Mouse (Mus musculus): ENCODE data around the gene Gm42742. TPM values are rescaled to one million over a fixed set of nuclear protein-coding genes. Genes with fewer than 3 reads are reported as not detected.

The Gm42742 gene
- polyA plus RNA-seq, 1 experiment: 103 TPM

DNA sequence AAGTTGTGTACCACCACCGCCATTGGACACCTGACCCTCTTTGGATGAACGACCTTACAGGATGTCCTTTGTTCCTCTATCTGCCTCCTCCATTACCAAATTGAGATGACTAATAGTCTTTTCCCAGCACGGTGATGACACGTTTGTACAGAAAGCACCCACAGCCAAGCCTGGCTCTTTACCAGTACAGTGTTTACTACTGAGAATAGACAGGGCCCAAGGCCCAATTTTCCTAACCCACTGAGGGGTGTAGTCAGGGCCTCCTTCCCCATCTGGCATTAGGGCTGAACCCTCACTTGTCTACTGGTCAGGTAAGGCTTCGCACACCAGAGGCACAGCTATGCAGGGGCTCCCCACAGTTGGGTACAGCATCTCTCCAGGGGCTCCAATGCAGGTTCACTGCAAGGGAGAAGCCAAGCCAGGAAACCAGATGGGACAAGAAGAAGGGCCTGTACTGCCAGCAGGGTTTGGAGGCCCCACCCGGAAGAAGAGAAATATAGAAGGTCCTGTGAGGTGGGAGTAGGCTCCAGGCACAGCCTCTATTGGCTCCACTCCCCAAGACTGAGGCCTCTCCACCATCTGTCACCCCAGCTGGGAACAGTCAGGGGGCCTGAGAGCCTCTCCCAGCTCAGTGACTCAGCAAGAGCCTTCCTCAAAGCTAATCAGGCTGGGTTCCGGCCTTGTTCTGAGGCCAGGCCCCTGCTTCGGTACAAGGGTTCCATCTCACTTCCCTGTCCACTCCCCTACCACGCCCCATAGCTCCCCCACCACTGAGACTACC, 12.5 kb downstream of the Gm42742 start:
- H3K36me3 ChIP-seq (ENCODE audit: control insufficient read depth, insufficient read depth, low read length): no peaks in the 10 kb centered on the region
- H3K27ac ChIP-seq (ENCODE audit: control insufficient read depth, insufficient read depth, low read length): no peak overlapping the region
- 59% methylated on average over 9 of the region's 9 CpGs for WGBS
- H3K4me3 ChIP-seq (ENCODE audit: control insufficient read depth, insufficient read depth, low read length): no peak overlapping the region
- DNase-seq: no peak
- no peaks in the 10 kb centered on the region for H3K27me3 ChIP-seq (ENCODE audit: control insufficient read depth, insufficient read depth, low read length)
- no peak for TF ChIP-seq POLR2A (IDR thresholded peaks at IDR 0.05; ENCODE audit: control insufficient read depth, extremely low read depth, insufficient read depth, low read length, poor library complexity)
- TF ChIP-seq CTCF (IDR thresholded peaks at IDR 0.05; ENCODE audit: borderline replicate concordance, control insufficient read depth, extremely low read depth, insufficient read depth, low read length, poor library complexity): no peak
- H3K4me1 ChIP-seq (replicated peaks; ENCODE audit: control insufficient read depth, insufficient read depth, low read length): peaks cover 9% of the 10 kb centered on the region

DNA sequence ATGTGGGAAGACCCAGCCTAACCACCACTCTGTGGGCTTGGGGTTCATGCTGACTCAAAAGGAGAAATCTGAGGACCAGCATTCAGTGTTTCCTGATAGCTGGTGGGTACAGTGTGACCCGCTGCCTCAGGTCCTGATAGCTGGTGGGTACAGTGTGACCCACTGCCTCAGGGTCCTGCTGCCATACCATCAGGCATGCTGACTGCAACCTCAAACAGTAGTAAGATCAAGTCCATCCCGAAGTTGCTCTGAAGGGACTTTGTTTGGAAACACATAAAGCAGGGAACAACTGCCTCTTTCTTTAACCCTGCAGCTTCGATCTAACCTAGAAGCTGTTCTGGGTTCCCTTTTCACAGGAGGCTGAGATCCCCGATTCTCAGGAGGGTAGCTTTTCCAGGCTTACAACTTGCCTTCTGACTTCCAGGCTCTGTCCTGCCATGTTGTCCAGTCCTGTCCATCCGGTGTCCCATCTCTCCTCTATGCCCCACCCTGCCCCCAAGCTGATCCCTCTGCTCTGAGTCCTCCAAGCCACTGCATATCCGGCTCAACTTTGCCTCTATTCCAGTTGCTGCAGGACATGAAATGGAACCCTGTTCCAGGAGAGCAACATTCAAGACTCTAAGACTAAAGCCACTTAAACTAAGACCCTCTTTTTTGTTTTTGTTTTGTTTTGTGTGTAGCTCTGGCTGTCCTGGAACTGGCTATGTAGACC, 13.4 kb downstream of the Gm42742 start:
- Histone ChIP-seq H3K4me3 (ENCODE audit: control insufficient read depth, insufficient read depth, low read length) (no peak overlapping the region), H3K27ac (ENCODE audit: control insufficient read depth, insufficient read depth, low read length) (no peak overlapping the region), H3K4me1 (replicated peaks; ENCODE audit: control insufficient read depth, insufficient read depth, low read length) (peaks cover 5% of the 10 kb centered on the region; the same call in 1 of the 2 replicates), H3K36me3 (ENCODE audit: control insufficient read depth, insufficient read depth, low read length) (no peaks in the 10 kb centered on the region), H3K27me3 (ENCODE audit: control insufficient read depth, insufficient read depth, low read length) (no peaks in the 10 kb centered on the region)
- no peak for DNase-seq
- 95% methylated on average over 6 of the region's 6 CpGs for WGBS
- TF ChIP-seq CTCF (IDR thresholded peaks at IDR 0.05; ENCODE audit: borderline replicate concordance, control insufficient read depth, extremely low read depth, insufficient read depth, low read length, poor library complexity) (no peak), POLR2A (IDR thresholded peaks at IDR 0.05; ENCODE audit: control insufficient read depth, extremely low read depth, insufficient read depth, low read length, poor library complexity) (no peak)

DNA sequence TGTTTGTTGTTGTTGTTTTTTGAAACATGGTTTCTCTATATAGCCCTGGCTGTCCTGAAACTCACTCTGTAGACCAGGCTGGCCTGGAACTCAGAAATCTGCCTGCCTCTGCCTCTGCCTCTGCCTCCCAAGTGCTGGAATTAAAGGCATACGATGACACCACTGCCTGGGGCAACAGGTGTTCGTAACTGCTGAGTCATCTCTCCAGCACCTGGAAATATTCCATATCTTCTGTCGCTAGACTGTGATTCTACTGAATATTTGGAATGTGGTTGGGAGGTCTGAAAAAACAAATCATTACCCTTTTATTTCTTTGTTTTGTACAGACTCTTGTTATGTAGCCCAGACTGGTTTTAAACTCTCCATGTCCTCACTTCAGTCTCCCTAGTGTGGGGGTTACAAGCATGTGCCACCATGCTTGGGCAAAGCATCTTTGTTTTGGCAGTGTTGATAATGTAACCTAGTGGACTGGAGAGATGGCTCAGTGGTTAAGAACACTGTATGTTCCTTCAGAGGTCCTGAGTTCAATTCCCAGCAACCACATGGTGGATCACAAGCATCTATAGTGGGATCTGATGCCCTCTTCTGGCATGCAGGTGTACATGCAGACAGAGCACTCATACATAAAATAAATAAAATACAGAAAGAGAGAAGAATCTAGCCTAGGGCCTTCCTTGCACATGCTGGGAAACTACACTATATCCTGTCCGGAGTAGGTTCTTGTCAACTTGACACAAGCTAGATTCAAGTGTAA, 16.6 kb downstream of the Gm42742 start:
- peaks cover 10% of the 10 kb centered on the region; the same call in 1 of the 2 replicates for H3K4me1 ChIP-seq (replicated peaks; ENCODE audit: control insufficient read depth, insufficient read depth, low read length)
- WGBS: 92% methylated on average over 4 of the region's 4 CpGs
- no peak overlapping the region for H3K4me3 ChIP-seq (ENCODE audit: control insufficient read depth, insufficient read depth, low read length)
- H3K36me3 ChIP-seq (ENCODE audit: control insufficient read depth, insufficient read depth, low read length): no peaks in the 10 kb centered on the region
- TF ChIP-seq CTCF (IDR thresholded peaks at IDR 0.05; ENCODE audit: borderline replicate concordance, control insufficient read depth, extremely low read depth, insufficient read depth, low read length, poor library complexity): no peak
- TF ChIP-seq POLR2A (IDR thresholded peaks at IDR 0.05; ENCODE audit: control insufficient read depth, extremely low read depth, insufficient read depth, low read length, poor library complexity): no peak
- H3K27me3 ChIP-seq (ENCODE audit: control insufficient read depth, insufficient read depth, low read length): no peaks in the 10 kb centered on the region
- no peak for DNase-seq
- no peak overlapping the region for H3K27ac ChIP-seq (ENCODE audit: control insufficient read depth, insufficient read depth, low read length)

DNA sequence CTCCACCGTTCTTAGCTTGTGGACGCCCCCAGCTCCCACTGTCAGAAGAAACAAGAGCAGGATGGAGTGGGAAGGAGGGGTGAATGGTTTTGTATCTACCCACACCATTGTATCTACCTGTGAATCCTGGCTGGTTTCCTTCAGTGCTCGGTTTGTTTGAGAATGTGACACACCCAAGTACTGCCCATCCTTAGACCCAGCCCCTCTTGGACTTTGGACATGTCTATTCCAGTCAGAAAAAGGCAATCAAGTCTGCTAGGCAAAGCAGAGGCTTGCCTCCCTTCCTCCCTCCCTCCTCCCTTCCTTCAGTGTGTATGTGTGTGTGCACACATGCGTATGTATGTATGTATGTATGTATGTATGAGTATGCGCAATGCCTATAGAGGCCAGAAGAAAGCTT, 17.3 kb downstream of the Gm42742 start:
- WGBS: 93% methylated on average over 5 of the region's 5 CpGs
- peaks cover 7% of the 10 kb centered on the region; the same call in 1 of the 2 replicates for H3K4me1 ChIP-seq (replicated peaks; ENCODE audit: control insufficient read depth, insufficient read depth, low read length)
- H3K4me3 ChIP-seq (ENCODE audit: control insufficient read depth, insufficient read depth, low read length): no peak overlapping the region
- no peaks in the 10 kb centered on the region for H3K27me3 ChIP-seq (ENCODE audit: control insufficient read depth, insufficient read depth, low read length)
- H3K36me3 ChIP-seq (ENCODE audit: control insufficient read depth, insufficient read depth, low read length): no peaks in the 10 kb centered on the region
- H3K27ac ChIP-seq (ENCODE audit: control insufficient read depth, insufficient read depth, low read length): no peak overlapping the region
- no peak for DNase-seq
- TF ChIP-seq POLR2A (IDR thresholded peaks at IDR 0.05; ENCODE audit: control insufficient read depth, extremely low read depth, insufficient read depth, low read length, poor library complexity) (no peak), CTCF (IDR thresholded peaks at IDR 0.05; ENCODE audit: borderline replicate concordance, control insufficient read depth, extremely low read depth, insufficient read depth, low read length, poor library complexity) (no peak)

DNA sequence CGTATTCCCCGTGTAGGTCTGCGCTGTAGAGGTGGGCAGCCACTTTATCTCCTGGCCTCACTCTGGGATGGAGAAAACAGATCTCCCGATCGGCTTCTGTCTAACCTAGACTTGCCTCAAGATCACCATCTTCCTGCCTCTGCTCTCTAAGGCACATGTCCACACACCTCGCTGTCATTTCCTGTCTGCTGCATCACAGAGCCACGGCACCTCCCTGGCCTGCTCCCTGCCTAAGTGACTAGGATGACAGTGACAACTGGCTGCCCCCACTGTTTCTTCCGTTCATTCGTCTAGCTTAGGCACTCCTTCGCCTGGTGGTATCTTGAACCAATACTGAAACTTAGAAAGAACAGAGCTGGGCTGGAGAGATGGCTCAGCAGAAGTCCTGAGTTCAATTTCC, 21.3 kb downstream of the Gm42742 start:
- H3K36me3 ChIP-seq (ENCODE audit: control insufficient read depth, insufficient read depth, low read length): no peaks in the 10 kb centered on the region; the same call in 1 of the 2 replicates
- WGBS: 70% methylated on average over 10 of the region's 10 CpGs
- no peak overlapping the region for H3K27ac ChIP-seq (ENCODE audit: control insufficient read depth, insufficient read depth, low read length)
- H3K27me3 ChIP-seq (ENCODE audit: control insufficient read depth, insufficient read depth, low read length): no peaks in the 10 kb centered on the region
- no peak for DNase-seq
- no peak overlapping the region for H3K4me3 ChIP-seq (ENCODE audit: control insufficient read depth, insufficient read depth, low read length)
- TF ChIP-seq CTCF (IDR thresholded peaks at IDR 0.05; ENCODE audit: borderline replicate concordance, control insufficient read depth, extremely low read depth, insufficient read depth, low read length, poor library complexity): no peak
- no peak for TF ChIP-seq POLR2A (IDR thresholded peaks at IDR 0.05; ENCODE audit: control insufficient read depth, extremely low read depth, insufficient read depth, low read length, poor library complexity)
- H3K4me1 ChIP-seq (replicated peaks; ENCODE audit: control insufficient read depth, insufficient read depth, low read length): peaks cover 5% of the 10 kb centered on the region; the same call in 1 of the 2 replicates

DNA sequence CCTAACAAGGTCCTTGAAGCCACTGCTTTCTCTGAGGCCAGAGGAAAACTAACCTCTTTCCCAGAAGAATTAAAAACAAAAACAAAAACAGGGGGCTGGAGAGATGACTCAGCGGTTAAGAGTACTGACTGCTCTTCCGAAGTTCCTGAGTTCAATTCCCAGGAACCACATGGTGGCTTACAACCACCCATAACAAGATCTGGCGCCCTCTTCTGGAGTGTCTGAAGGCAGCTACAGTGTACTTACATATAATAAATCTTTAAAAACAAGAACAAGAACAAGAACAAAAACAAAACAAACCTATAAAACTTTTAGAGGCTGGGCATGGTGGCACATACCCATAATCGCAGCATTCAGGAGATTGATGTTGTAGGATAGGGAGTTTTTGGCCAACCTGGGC, 24.4 kb downstream of the Gm42742 start:
- no peak overlapping the region for H3K27ac ChIP-seq (ENCODE audit: control insufficient read depth, insufficient read depth, low read length)
- H3K36me3 ChIP-seq (ENCODE audit: control insufficient read depth, insufficient read depth, low read length): no peaks in the 10 kb centered on the region; the same call in 1 of the 2 replicates

More for the DNA sequence above, 24.4 kb downstream of the Gm42742 start:
- Histone ChIP-seq H3K27me3 (ENCODE audit: control insufficient read depth, insufficient read depth, low read length) (no peaks in the 10 kb centered on the region), H3K4me1 (replicated peaks; ENCODE audit: control insufficient read depth, insufficient read depth, low read length) (peaks cover 5% of the 10 kb centered on the region; the same call in 1 of the 2 replicates), H3K4me3 (ENCODE audit: control insufficient read depth, insufficient read depth, low read length) (no peak overlapping the region)
- TF ChIP-seq POLR2A (IDR thresholded peaks at IDR 0.05; ENCODE audit: control insufficient read depth, extremely low read depth, insufficient read depth, low read length, poor library complexity): no peak
- no peak for TF ChIP-seq CTCF (IDR thresholded peaks at IDR 0.05; ENCODE audit: borderline replicate concordance, control insufficient read depth, extremely low read depth, insufficient read depth, low read length, poor library complexity)
- WGBS: 87% methylated on average over 4 of the region's 4 CpGs
- DNase-seq: no peak

Measured in thymus, adult 2 months (tissue).